Mouse (Mus musculus) induced T-regulatory cell, adult 2 months (primary cell): ENCODE data around the gene Taf1d.
"Not testable (repeated sequence)": the region's sequence is repeated elsewhere in the genome, so short reads cannot be mapped to it uniquely, and the experiment has no call there.

Experiments
- DNase-seq: peaks from one replicate; pipeline ENCODE4 v3.0.0-alpha.2; 2012; ENCODE audit warnings: low read depth

Gene Taf1d

GRCm38 (mm10) chr9:15308254-15308653, 2.2 kb downstream of the Taf1d start:
- DNase-seq: no peak

DNA sequence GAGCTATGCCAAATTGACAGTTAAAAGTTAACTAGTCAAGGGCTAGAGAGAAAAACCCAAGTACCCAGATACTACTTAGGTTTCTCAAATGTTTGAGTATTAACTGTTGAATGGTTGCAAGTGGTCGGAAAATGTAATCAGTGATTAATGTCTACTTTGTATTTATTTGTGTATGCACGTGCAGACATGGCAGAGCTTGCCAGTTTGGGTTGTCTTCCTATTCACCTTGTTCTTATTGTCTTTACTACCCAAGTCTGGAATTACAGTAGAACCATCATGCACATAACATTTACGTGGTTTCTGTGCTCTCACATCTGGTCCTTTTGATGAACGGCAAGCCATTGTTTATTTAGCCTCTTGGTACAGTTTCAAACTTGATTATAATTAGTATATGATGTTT, 3.4 kb downstream of the Taf1d start:
- no peak for DNase-seq

- no peak for DNase-seq
Observed at GRCm38 (mm10) chr9:15310179-15310578, 4.2 kb downstream of the Taf1d start.

DNA sequence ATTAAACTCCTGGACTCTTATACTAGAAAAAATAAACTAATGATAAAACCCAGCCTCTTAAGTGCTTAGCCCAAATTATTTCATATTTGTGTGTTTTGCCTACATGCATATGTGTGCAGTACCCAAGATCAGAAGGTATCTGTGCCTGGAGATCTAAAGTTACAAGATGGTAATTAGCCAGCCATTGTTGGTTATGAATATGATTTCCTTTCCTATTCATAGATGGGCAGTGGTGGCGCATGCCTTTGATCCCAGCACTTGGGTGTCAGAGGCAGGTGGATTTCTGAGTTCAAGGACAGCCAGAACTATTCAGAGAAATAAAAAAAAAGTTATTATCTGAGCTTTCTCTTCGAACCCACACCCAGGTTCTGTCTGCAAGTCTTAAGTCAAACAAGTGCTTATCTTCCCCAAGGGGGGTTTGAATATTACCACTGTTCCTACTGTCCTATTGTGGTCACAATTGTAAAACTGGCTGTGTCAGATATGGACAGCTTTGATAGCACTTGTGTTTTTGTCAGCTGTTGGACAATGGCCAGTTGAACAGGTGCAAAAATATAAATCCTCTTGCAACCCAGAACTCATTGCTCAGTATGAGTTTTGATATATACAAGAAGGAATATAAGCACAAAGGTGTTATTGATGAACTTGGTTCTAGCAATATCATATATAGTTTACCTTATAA, 6.2 kb downstream of the Taf1d start:
- DNase-seq: no peak

GRCm38 (mm10) chr9:15313633-15314032, 7.6 kb downstream of the Taf1d start:
- no peak for DNase-seq

DNA sequence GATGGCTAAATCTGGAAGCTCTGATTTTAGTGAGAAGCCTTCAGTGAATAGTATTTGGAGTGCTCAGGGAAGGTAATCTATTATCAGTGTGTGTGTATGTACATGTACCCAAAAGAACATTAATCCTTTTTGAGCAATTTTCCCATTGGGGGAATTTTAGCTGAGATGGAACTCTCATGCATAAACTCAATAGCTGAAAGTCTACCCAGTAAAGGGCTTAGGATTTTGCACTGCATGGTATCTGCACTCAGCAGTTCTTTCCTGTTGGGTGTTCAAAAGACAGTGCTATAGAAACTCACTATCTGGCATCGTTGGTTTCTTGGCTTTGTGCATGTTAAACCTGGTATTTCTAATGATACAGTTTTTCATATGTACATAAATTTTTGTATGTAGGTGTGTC, 8.6 kb downstream of the Taf1d start:
- DNase-seq: no peak

- not testable (repeated sequence) for DNase-seq
Observed at GRCm38 (mm10) chr9:15316296-15316695, 10.3 kb downstream of the Taf1d start.

DNA sequence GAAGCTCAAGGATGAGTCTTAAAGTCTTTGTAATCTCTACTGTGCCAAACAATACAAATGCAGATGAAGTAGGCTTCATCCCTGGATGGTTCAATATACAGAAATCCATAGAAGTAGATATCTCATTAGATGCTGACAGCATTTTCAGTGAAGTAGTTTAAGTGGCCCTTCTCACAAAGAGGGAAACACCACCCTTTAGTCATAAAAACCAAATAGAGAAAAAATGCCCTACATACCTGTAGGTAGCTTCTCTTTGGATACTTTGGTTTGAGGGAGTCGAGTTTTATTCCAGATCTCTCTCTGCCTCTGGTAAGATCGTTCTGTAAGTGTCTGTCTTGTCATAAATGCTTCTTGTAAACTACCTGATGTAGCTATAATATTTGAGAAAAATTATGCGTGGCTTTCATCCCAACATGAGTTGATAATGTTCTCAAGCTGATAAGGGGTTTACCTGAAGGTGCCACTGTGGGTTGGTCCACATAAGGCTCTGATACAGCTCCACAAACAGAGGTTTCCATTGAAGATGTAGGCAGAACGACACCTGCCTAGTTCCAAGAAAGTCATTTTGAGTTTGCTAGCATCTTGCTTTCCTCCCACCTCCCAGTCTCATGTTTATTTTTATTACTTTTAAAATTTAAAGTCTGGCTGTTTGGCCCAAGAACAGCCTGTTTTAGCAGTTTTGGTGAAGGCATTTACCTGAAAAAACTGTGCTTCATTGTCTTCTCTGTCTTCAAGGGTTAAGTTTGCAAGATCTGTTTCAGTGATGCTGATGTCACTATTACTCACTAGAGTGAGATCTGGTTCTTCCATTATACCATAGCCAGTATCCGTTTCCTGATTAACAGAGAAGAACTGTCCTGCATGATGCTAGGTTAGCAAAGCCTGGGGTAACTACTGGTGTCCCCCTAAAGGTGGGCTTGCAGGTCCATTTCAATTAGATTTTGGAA, 11.5 kb downstream of the Taf1d start:
- no peak for DNase-seq

- DNase-seq: no peak
Observed at GRCm38 (mm10) chr9:15318170-15318742, 12.2 kb downstream of the Taf1d start.

GRCm38 (mm10) chr9:15337776-15338175, 31.8 kb downstream of the Taf1d start:
- no peak for DNase-seq

GRCm38 (mm10) chr9:15349925-15350324, 43.9 kb downstream of the Taf1d start:
- DNase-seq: no peak

GRCm38 (mm10) chr9:15356916-15357483, 51.0 kb downstream of the Taf1d start:
- no peak for DNase-seq

GRCm38 (mm10) chr9:15357484-15358275, 51.7 kb downstream of the Taf1d start, which contains the start of gene Cep295:
Cep295 (minus strand) TSS chr9:15357788.
- peak; percentile 97 for DNase-seq

DNA sequence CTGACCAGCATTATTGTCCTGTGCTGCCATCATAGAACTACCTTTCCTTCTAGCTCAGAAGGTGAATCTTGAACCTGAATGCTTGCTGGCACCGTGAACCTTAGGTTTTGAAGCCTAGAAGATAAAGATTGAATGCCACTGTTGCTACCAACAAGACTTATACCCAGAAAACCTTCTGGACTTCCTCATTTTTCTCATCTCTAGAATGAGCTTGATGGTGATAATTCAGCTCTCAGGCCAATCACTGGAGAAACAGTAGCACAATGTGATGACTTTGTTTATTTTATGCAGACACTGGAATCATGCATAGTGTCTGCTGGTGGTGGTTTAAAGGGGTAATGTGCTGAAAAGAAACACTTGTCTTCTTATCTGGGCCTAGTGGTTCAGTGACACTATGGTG, 58.8 kb downstream of the Taf1d start:
- no peak for DNase-seq

DNA sequence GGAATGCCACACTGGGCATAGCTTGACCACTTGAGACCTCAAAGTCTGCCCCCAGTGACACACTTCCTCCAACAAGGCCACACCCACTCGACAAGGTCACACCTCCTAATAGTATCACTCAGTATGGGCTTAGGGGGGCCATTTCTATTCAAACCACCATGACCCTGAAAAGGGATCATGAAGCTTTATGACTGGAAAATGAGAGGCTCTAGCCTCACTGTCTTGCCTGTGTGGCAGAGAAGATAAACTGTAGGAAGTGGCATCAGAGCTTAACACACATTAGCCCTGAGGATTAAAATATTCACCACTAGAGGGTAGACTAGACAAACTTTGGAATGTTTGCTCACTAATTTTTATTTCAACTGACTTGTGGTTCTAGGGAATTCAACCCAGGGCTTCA, 59.8 kb downstream of the Taf1d start:
- DNase-seq: peak; percentile 48

DNA sequence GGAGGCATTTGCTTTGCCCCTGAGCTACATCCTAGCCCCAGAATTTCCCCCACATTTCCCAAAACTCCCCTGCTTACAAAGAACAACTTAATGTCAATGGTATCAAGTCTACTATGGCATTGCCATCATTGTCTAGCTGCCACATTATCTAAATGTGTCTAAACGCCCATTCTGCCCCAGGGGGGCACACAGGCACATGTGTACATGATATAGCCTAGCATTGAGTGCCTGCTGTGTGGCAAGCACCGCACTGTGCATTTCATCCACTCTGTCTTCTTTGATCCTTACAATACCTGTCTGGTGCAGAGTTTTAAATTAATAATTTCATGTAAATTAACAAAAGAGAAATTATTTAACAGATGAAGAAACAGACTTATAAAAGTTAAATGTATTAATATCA, 60.2 kb downstream of the Taf1d start:
- no peak for DNase-seq
